26 mouse cellular contexts compared by ENCODE assay signal in the genomic region with DNA sequence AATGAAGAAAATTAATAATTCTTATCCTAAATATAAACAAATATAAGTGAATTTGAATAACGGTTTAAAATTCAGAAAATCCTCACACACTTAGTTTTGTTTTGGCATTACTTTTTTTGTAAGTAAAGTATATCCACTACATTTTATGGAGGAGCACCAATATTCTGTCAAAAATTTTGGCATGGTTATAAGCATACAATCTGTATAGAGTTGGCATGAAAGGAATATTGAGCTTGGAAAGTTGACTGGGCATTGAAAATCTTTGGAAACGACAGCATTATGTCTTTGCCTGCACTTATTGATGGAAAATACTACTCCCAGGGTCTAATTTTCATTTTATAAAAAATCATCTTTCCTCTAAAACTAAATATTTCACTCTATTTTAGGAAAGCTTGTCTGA.
DNase-seq lines count a peak whose midpoint lies in the region; ATAC-seq and TF ChIP-seq lines count a peak whose summit lies in the region.
"Had no signal": no experiment of that assay in that cellular context is flagged by ENCODE, and none has a peak within 500 bp of the region (broad histone marks: within the 10 kb centered on the region; RNA-seq: fewer than 3 reads in every experiment).

No protein-coding gene starts in this region.

- DNase-seq in forebrain, embryonic 10.5 days (ENCODE audit: extremely low spot score, low spot score): no peak
- peak; percentile 7 for DNase-seq in brain, embryonic 14.5 days (ENCODE audit: low read depth)
- DNase-seq in cerebellum, adult 11 months: no peak
- DNase-seq: adrenal gland, adult 8-10 months; adrenal gland, postnatal 14 days; adrenal gland, postnatal 36 days; B cell, adult 2 months; cerebellum, adult 18-20 months; cerebellum, adult 8-10 months; cerebellum, adult 9-11 months; cerebellum, postnatal 14 days; cerebellum, postnatal 36 days; embryo, embryonic 11 days had no signal

- no peak overlapping the region for H3K9ac ChIP-seq in forebrain, embryonic 13.5 days
- no peak overlapping the region for H3K9ac ChIP-seq in forebrain, embryonic 15.5 days (replicated peaks)
- H3K9ac ChIP-seq in forebrain, embryonic 12.5 days: no peak overlapping the region
- no peak overlapping the region for H3K9ac ChIP-seq in forebrain, embryonic 16.5 days (replicated peaks; ENCODE audit: low read depth, low read length)
- no peak overlapping the region for H3K9ac ChIP-seq in heart, embryonic 11.5 days (ENCODE audit: low read depth, low read length)
- H3K9ac ChIP-seq: embryonic facial prominence, embryonic 13.5 days; embryonic facial prominence, embryonic 15.5 days had no signal

- no peaks in the 10 kb centered on the region for H3K4me1 ChIP-seq in forebrain, embryonic 13.5 days
- H3K4me1 ChIP-seq in forebrain, embryonic 10.5 days: peaks cover under 1% of the 10 kb centered on the region; the same call in 1 of the 2 replicates
- H3K4me1 ChIP-seq in forebrain, embryonic 15.5 days: no peaks in the 10 kb centered on the region
- H3K4me1 ChIP-seq in forebrain, embryonic 12.5 days: 0 out of 2 replicates have a peak, but pooled peaks cover 2% of the 10 kb centered on the region
- no peaks in the 10 kb centered on the region for H3K4me1 ChIP-seq in forebrain, embryonic 16.5 days (replicated peaks; ENCODE audit: control insufficient read depth, insufficient read depth, low read length)
- H3K4me1 ChIP-seq in heart, embryonic 11.5 days (ENCODE audit: control insufficient read depth, insufficient read depth, low read length): no peaks in the 10 kb centered on the region
- H3K4me1 ChIP-seq: embryonic facial prominence, embryonic 13.5 days; embryonic facial prominence, embryonic 15.5 days had no signal

- TF ChIP-seq CTCF in brain, embryonic 14.5 days (IDR thresholded peaks at IDR 0.05; ENCODE audit: borderline replicate concordance, extremely low read depth, insufficient read depth, insufficient read length): no peak

- H3K27ac ChIP-seq in forebrain, embryonic 13.5 days: no peak overlapping the region
- H3K27ac ChIP-seq in forebrain, embryonic 10.5 days: no peak overlapping the region
- H3K27ac ChIP-seq in forebrain, embryonic 15.5 days (replicated peaks): no peak overlapping the region
- no peak overlapping the region for H3K27ac ChIP-seq in forebrain, embryonic 12.5 days
- H3K27ac ChIP-seq in forebrain, embryonic 16.5 days (ENCODE audit: low read length): no peak overlapping the region
- H3K27ac ChIP-seq in heart, embryonic 11.5 days (ENCODE audit: low read depth, low read length): no peak overlapping the region
- H3K27ac ChIP-seq: embryonic facial prominence, embryonic 13.5 days; embryonic facial prominence, embryonic 15.5 days had no signal

- no peaks in the 10 kb centered on the region for H3K36me3 ChIP-seq in forebrain, embryonic 13.5 days (ENCODE audit: poor library complexity, severe bottlenecking)
- H3K36me3 ChIP-seq in forebrain, embryonic 10.5 days (replicated peaks): no peaks in the 10 kb centered on the region
- H3K36me3 ChIP-seq in forebrain, embryonic 15.5 days: no peaks in the 10 kb centered on the region
- no peaks in the 10 kb centered on the region for H3K36me3 ChIP-seq in forebrain, embryonic 12.5 days (replicated peaks)
- no peaks in the 10 kb centered on the region for H3K36me3 ChIP-seq in forebrain, embryonic 16.5 days (ENCODE audit: control insufficient read depth, insufficient read depth)
- no peaks in the 10 kb centered on the region for H3K36me3 ChIP-seq in heart, embryonic 11.5 days (ENCODE audit: control insufficient read depth, insufficient read depth, low read length)
- H3K36me3 ChIP-seq: embryonic facial prominence, embryonic 13.5 days; embryonic facial prominence, embryonic 15.5 days; G1E had no signal

- no peaks in the 10 kb centered on the region for H3K27me3 ChIP-seq in forebrain, embryonic 13.5 days
- H3K27me3 ChIP-seq in forebrain, embryonic 10.5 days (ENCODE audit: poor library complexity, severe bottlenecking): no peaks in the 10 kb centered on the region
- H3K27me3 ChIP-seq in forebrain, embryonic 15.5 days: no peaks in the 10 kb centered on the region
- H3K27me3 ChIP-seq in forebrain, embryonic 12.5 days: no peaks in the 10 kb centered on the region
- no peaks in the 10 kb centered on the region for H3K27me3 ChIP-seq in forebrain, embryonic 16.5 days (replicated peaks; ENCODE audit: control insufficient read depth, insufficient read depth, low read length)
- no peaks in the 10 kb centered on the region for H3K27me3 ChIP-seq in heart, embryonic 11.5 days (ENCODE audit: control insufficient read depth, insufficient read depth, low read length)
- H3K27me3 ChIP-seq: CH12.LX; embryonic facial prominence, embryonic 13.5 days; embryonic facial prominence, embryonic 15.5 days; Patski had no signal

- no peak for TF ChIP-seq POLR2A in brain, embryonic 14.5 days (IDR thresholded peaks at IDR 0.05; ENCODE audit: borderline replicate concordance, extremely low read depth, insufficient read depth, insufficient read length, poor library complexity, severe bottlenecking)

- ATAC-seq in forebrain, embryonic 13.5 days: peak; percentile 38; the same call in 1 of the 2 replicates
- 0 out of 2 replicates have a peak, but pooled peaks have one; percentile 46 for ATAC-seq in forebrain, embryonic 15.5 days (replicated peaks)
- ATAC-seq in forebrain, embryonic 12.5 days (ENCODE audit: low FRiP score): no peak
- peak; percentile 72 for ATAC-seq in forebrain, embryonic 16.5 days
- ATAC-seq in heart, embryonic 11.5 days (replicated peaks; ENCODE audit: insufficient number of reproducible peaks, low FRiP score, low TSS enrichment): no peak
- ATAC-seq: activated CD4-positive, CD25-positive, alpha-beta regulatory T cell, adult 4 months; CD4-positive, CD25-positive, alpha-beta regulatory T cell, adult 4 months; Patski had no signal

- no peak overlapping the region for H3K4me3 ChIP-seq in forebrain, embryonic 13.5 days
- H3K4me3 ChIP-seq in forebrain, embryonic 10.5 days: no peak overlapping the region
- H3K4me3 ChIP-seq in forebrain, embryonic 15.5 days: no peak overlapping the region
- no peak overlapping the region for H3K4me3 ChIP-seq in forebrain, embryonic 12.5 days (replicated peaks)
- no peak overlapping the region for H3K4me3 ChIP-seq in forebrain, embryonic 16.5 days (replicated peaks; ENCODE audit: low read length)
- no peak overlapping the region for H3K4me3 ChIP-seq in heart, embryonic 11.5 days (ENCODE audit: low read depth, low read length)
- H3K4me3 ChIP-seq: embryonic facial prominence, embryonic 13.5 days; embryonic facial prominence, embryonic 15.5 days; erythroblast, embryonic 14.5 days had no signal

- no peaks in the 10 kb centered on the region for H3K9me3 ChIP-seq in forebrain, embryonic 13.5 days (replicated peaks)
- H3K9me3 ChIP-seq in forebrain, embryonic 10.5 days: no peaks in the 10 kb centered on the region
- H3K9me3 ChIP-seq in forebrain, embryonic 15.5 days: no peaks in the 10 kb centered on the region
- H3K9me3 ChIP-seq in forebrain, embryonic 12.5 days: no peaks in the 10 kb centered on the region
- no peaks in the 10 kb centered on the region for H3K9me3 ChIP-seq in forebrain, embryonic 16.5 days (ENCODE audit: control insufficient read depth, low read length)
- no peaks in the 10 kb centered on the region for H3K9me3 ChIP-seq in heart, embryonic 11.5 days (replicated peaks; ENCODE audit: control insufficient read depth, low read length)
- H3K9me3 ChIP-seq: embryonic facial prominence, embryonic 13.5 days; embryonic facial prominence, embryonic 15.5 days; G1E had no signal

- no peak overlapping the region for H3K4me2 ChIP-seq in forebrain, embryonic 13.5 days
- H3K4me2 ChIP-seq in forebrain, embryonic 15.5 days (replicated peaks): no peak overlapping the region
- H3K4me2 ChIP-seq in forebrain, embryonic 12.5 days: no peak overlapping the region
- no peak overlapping the region for H3K4me2 ChIP-seq in forebrain, embryonic 16.5 days (ENCODE audit: low read length)
- no peak overlapping the region for H3K4me2 ChIP-seq in heart, embryonic 11.5 days
- H3K4me2 ChIP-seq: embryonic facial prominence, embryonic 13.5 days; embryonic facial prominence, embryonic 15.5 days had no signal

- 78% methylated on average over 2 of the region's 2 CpGs for WGBS in forebrain, embryonic 13.5 days
- 83% methylated on average over 2 of the region's 2 CpGs for WGBS in forebrain, embryonic 10.5 days
- WGBS in forebrain, embryonic 15.5 days: 61% methylated on average over 2 of the region's 2 CpGs
- 85% methylated on average over 2 of the region's 2 CpGs for WGBS in forebrain, embryonic 12.5 days
- WGBS in forebrain, embryonic 16.5 days: 67% methylated on average over 2 of the region's 2 CpGs
- 60% methylated on average over 2 of the region's 2 CpGs for WGBS in heart, embryonic 11.5 days (ENCODE audit: insufficient replicate concordance)

Comparison
In these comparisons a context has a peak if more than half of its experiments do, and no peak if none do; other contexts are left out.
1. ATAC-seq: peak in forebrain, embryonic 13.5 days (single experiment), forebrain, embryonic 15.5 days (single experiment) and forebrain, embryonic 16.5 days (single experiment); none in forebrain, embryonic 12.5 days (single experiment) and heart, embryonic 11.5 days (single experiment).